Mouse (Mus musculus): Measurements from ENCODE around the gene Pgap1. TPM values are rescaled to one million over a fixed set of nuclear protein-coding genes. Genes with fewer than 3 reads are reported as not detected.

The Pgap1 gene
- polyA plus RNA-seq, 1 experiment from 2014 or later, result 26.1 TPM

GRCm38 (mm10) chr1:54492435-54492841, 65.0 kb downstream of the Pgap1 start:
- WGBS, result 80% methylated on average over 2 of the region's 2 CpGs

DNA sequence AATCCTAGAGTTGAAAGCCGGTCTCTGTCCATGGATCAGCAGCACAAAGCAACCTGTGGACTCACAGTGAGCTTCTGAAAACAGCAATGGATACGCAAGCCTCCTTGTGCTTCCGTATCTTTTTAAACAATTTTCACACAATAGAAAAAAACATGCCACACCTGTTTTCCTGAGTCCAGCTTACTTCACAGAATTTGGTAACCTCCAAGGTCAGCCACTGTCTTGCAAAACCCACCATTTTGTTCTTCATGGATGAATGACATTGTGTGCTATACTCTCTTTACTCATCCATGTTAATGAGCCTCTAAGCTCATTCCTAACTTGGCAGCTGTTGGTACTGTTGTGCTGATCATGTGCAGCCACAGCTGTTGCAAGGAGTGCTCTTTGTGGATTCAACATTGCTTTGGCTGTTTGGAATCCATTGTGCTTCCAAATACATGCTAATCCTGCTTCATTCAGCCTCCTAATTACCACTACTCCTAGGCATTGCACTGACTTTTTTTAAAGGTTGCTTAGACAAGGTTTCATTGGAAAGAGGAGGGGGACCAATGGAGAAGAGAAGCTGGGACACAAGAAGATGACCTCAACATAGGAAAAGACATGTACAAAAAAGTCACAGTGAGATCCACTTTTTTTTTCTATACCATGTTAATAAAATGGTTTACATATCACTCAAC, 72.6 kb downstream of the Pgap1 start:
- Histone ChIP-seq H3K27ac (ENCODE audit: low read depth, low read length) (no peak overlapping the region), H3K4me2 (replicated peaks; ENCODE audit: low read depth, low read length) (no peak overlapping the region)
- peak; percentile 38; the same call in 1 of the 2 replicates for ATAC-seq (ENCODE audit: low FRiP score)

More at GRCm38 (mm10) chr1:54492435-54492841, 65.0 kb downstream of the Pgap1 start:
- H3K9me3 ChIP-seq (ENCODE audit: control insufficient read depth, low read length), result no peaks in the 10 kb centered on the region
- H3K36me3 ChIP-seq (ENCODE audit: control insufficient read depth, insufficient read depth, low read length), result no peaks in the 10 kb centered on the region
- no peak overlapping the region for H3K4me2 ChIP-seq (replicated peaks; ENCODE audit: low read depth, low read length)
- no peak overlapping the region for H3K4me3 ChIP-seq (ENCODE audit: low read depth, low read length)
- H3K9ac ChIP-seq (ENCODE audit: low read depth, low read length), result no peak overlapping the region
- no peaks in the 10 kb centered on the region for H3K27me3 ChIP-seq (ENCODE audit: control insufficient read depth, insufficient read depth, low read length)
- no peaks in the 10 kb centered on the region for H3K4me1 ChIP-seq (replicated peaks; ENCODE audit: control insufficient read depth, insufficient read depth, low read length)
- H3K27ac ChIP-seq (ENCODE audit: low read depth, low read length), result no peak overlapping the region
- ATAC-seq (ENCODE audit: low FRiP score) (no peak), DNase-seq (ENCODE audit: low spot score) (no peak)

DNA sequence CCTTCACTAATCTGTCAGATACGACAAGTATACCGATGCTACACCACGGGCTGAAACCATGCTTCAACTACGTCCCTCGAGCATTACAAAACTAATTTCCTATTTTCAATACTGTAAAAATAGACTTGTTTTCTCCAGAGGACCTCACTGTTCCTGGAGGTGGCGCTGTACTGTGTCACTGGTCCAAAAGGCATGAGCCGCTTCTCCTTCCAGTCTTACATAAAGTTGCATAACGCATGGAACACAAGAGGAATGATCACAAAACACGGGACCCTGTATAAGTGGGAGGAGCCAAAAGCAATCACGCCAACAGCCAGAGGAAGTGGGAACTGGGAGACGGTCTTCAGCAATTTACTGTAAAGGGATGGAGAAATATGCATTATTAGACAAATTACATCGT, 77.0 kb downstream of the Pgap1 start:
- DNase-seq (ENCODE audit: low spot score), result no peak
- H3K27me3 ChIP-seq (ENCODE audit: control insufficient read depth, insufficient read depth, low read length), result no peaks in the 10 kb centered on the region
- H3K4me2 ChIP-seq (replicated peaks; ENCODE audit: low read depth, low read length), result no peak overlapping the region
- no peak for ATAC-seq (ENCODE audit: low FRiP score)
- H3K9ac ChIP-seq (ENCODE audit: low read depth, low read length), result no peak overlapping the region
- H3K4me1 ChIP-seq (replicated peaks; ENCODE audit: control insufficient read depth, insufficient read depth, low read length), result no peaks in the 10 kb centered on the region
- H3K27ac ChIP-seq (ENCODE audit: low read depth, low read length), result no peak overlapping the region
- 0 out of 2 replicates have a peak, but pooled peaks cover 2% of the 10 kb centered on the region for H3K36me3 ChIP-seq (ENCODE audit: control insufficient read depth, insufficient read depth, low read length)
- 96% methylated on average over 12 of the region's 12 CpGs for WGBS
- H3K9me3 ChIP-seq (ENCODE audit: control insufficient read depth, low read length), result no peaks in the 10 kb centered on the region
- H3K4me3 ChIP-seq (ENCODE audit: low read depth, low read length), result no peak overlapping the region

More for the DNA sequence above, 72.6 kb downstream of the Pgap1 start:
- H3K27me3 ChIP-seq (ENCODE audit: control insufficient read depth, insufficient read depth, low read length), result no peaks in the 10 kb centered on the region
- H3K9me3 ChIP-seq (ENCODE audit: control insufficient read depth, low read length), result no peaks in the 10 kb centered on the region
- no peaks in the 10 kb centered on the region for H3K4me1 ChIP-seq (replicated peaks; ENCODE audit: control insufficient read depth, insufficient read depth, low read length)
- whole genome bisulfite sequencing, result 88% methylated on average over 3 of the region's 3 CpGs
- H3K36me3 ChIP-seq (ENCODE audit: control insufficient read depth, insufficient read depth, low read length), result no peaks in the 10 kb centered on the region
- DNase-seq (ENCODE audit: low spot score), result no peak
- no peak overlapping the region for H3K9ac ChIP-seq (ENCODE audit: low read depth, low read length)
- H3K4me3 ChIP-seq (ENCODE audit: low read depth, low read length), result no peak overlapping the region

GRCm38 (mm10) chr1:54468662-54469061, 88.8 kb downstream of the Pgap1 start:
- DNase-seq (ENCODE audit: low spot score), result no peak
- H3K9me3 ChIP-seq (ENCODE audit: control insufficient read depth, low read length), result no peaks in the 10 kb centered on the region
- H3K4me3 ChIP-seq (ENCODE audit: low read depth, low read length), result no peak overlapping the region
- no peak overlapping the region for H3K4me2 ChIP-seq (replicated peaks; ENCODE audit: low read depth, low read length)
- no peaks in the 10 kb centered on the region for H3K4me1 ChIP-seq (replicated peaks; ENCODE audit: control insufficient read depth, insufficient read depth, low read length)
- ATAC-seq (ENCODE audit: low FRiP score), result no peak
- no peak overlapping the region for H3K27ac ChIP-seq (ENCODE audit: low read depth, low read length)
- no peaks in the 10 kb centered on the region for H3K27me3 ChIP-seq (ENCODE audit: control insufficient read depth, insufficient read depth, low read length)
- H3K9ac ChIP-seq (ENCODE audit: low read depth, low read length), result no peak overlapping the region
- no peaks in the 10 kb centered on the region for H3K36me3 ChIP-seq (ENCODE audit: control insufficient read depth, insufficient read depth, low read length)

DNA sequence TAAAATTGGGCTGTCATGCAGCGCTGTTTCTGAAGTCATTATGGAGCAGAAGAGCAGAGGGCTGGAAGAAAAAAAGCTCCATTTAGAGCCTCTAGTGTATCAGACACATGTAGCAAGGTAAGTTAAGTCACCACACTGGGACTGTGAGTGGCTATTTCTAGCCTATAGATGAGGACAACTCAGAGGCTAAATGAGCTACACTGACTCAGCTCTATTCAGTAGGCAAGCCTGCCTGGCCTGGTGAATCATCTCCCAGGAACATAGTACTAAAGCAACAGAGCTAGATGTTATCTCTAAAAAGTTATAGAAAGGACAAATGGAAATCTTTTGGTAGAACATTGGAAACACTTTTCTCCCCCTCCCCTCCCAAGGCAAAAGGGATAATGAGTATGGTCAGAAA, 90.1 kb downstream of the Pgap1 start:
- DNase-seq (ENCODE audit: low spot score), result no peak
- Histone ChIP-seq H3K4me2 (replicated peaks; ENCODE audit: low read depth, low read length) (no peak overlapping the region), H3K27me3 (ENCODE audit: control insufficient read depth, insufficient read depth, low read length) (no peaks in the 10 kb centered on the region), H3K36me3 (ENCODE audit: control insufficient read depth, insufficient read depth, low read length) (no peaks in the 10 kb centered on the region), H3K9ac (ENCODE audit: low read depth, low read length) (no peak overlapping the region), H3K4me3 (ENCODE audit: low read depth, low read length) (no peak overlapping the region), H3K27ac (ENCODE audit: low read depth, low read length) (no peak overlapping the region), H3K9me3 (ENCODE audit: control insufficient read depth, low read length) (no peaks in the 10 kb centered on the region), H3K4me1 (replicated peaks; ENCODE audit: control insufficient read depth, insufficient read depth, low read length) (no peaks in the 10 kb centered on the region)
- WGBS, result 90% methylated on average over 1 of the region's 1 CpGs
- no peak for ATAC-seq (ENCODE audit: low FRiP score)

DNA sequence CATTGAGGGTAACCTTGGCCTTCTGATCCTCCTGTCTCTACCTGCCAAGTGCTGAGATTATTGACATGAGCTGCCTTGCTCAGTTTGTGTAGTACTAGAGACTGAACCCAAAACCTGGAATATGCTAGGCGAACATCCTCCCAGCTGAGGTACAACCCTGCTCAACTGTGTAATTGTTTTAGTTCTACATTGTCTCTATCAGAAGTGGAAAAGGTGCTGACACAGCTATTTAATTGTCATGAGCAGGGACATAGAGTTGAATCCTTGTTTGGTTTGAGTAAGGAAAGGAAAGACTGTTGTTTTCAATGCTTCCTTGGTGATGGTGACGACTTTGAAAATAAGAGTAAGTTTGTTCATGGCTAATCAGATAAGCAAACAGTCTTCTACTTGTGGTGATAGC, 105.4 kb downstream of the Pgap1 start:
- Histone ChIP-seq H3K36me3 (ENCODE audit: control insufficient read depth, insufficient read depth, low read length) (no peaks in the 10 kb centered on the region), H3K9me3 (ENCODE audit: control insufficient read depth, low read length) (no peaks in the 10 kb centered on the region), H3K27ac (ENCODE audit: low read depth, low read length) (no peak overlapping the region), H3K4me1 (replicated peaks; ENCODE audit: control insufficient read depth, insufficient read depth, low read length) (no peaks in the 10 kb centered on the region), H3K4me2 (replicated peaks; ENCODE audit: low read depth, low read length) (no peak overlapping the region), H3K9ac (ENCODE audit: low read depth, low read length) (no peak overlapping the region), H3K27me3 (ENCODE audit: control insufficient read depth, insufficient read depth, low read length) (no peaks in the 10 kb centered on the region), H3K4me3 (ENCODE audit: low read depth, low read length) (no peak overlapping the region)
- DNase-seq (ENCODE audit: low spot score) (no peak), ATAC-seq (ENCODE audit: low FRiP score) (no peak)
- 89% methylated on average over 2 of the region's 2 CpGs for WGBS

- Histone ChIP-seq H3K4me2 (replicated peaks; ENCODE audit: low read depth, low read length) (no peak overlapping the region), H3K27me3 (ENCODE audit: control insufficient read depth, insufficient read depth, low read length) (no peaks in the 10 kb centered on the region), H3K36me3 (ENCODE audit: control insufficient read depth, insufficient read depth, low read length) (no peaks in the 10 kb centered on the region), H3K9ac (ENCODE audit: low read depth, low read length) (no peak overlapping the region), H3K9me3 (ENCODE audit: control insufficient read depth, low read length) (no peaks in the 10 kb centered on the region), H3K27ac (ENCODE audit: low read depth, low read length) (no peak overlapping the region), H3K4me3 (ENCODE audit: low read depth, low read length) (no peak overlapping the region), H3K4me1 (replicated peaks; ENCODE audit: control insufficient read depth, insufficient read depth, low read length) (no peaks in the 10 kb centered on the region)
- ATAC-seq (ENCODE audit: low FRiP score) (no peak), DNase-seq (ENCODE audit: low spot score) (no peak)
- 84% methylated on average over 4 of the region's 4 CpGs for WGBS
These were observed 108.7 kb downstream of the Pgap1 start for GRCm38 (mm10) chr1:54448833-54449232.

GRCm38 (mm10) chr1:54443641-54444040, 113.8 kb downstream of the Pgap1 start:
- Histone ChIP-seq H3K27me3 (ENCODE audit: control insufficient read depth, insufficient read depth, low read length) (no peaks in the 10 kb centered on the region), H3K4me1 (replicated peaks; ENCODE audit: control insufficient read depth, insufficient read depth, low read length) (no peaks in the 10 kb centered on the region), H3K27ac (ENCODE audit: low read depth, low read length) (no peak overlapping the region), H3K36me3 (ENCODE audit: control insufficient read depth, insufficient read depth, low read length) (no peaks in the 10 kb centered on the region), H3K4me2 (replicated peaks; ENCODE audit: low read depth, low read length) (no peak overlapping the region), H3K4me3 (ENCODE audit: low read depth, low read length) (no peak overlapping the region), H3K9me3 (ENCODE audit: control insufficient read depth, low read length) (no peaks in the 10 kb centered on the region), H3K9ac (ENCODE audit: low read depth, low read length) (no peak overlapping the region)
- DNase-seq (ENCODE audit: low spot score) (peak; percentile 5), ATAC-seq (ENCODE audit: low FRiP score) (no peak)
- WGBS, result 56% methylated on average over 7 of the region's 7 CpGs

- Histone ChIP-seq H3K4me1 (replicated peaks; ENCODE audit: control insufficient read depth, insufficient read depth, low read length) (no peaks in the 10 kb centered on the region), H3K9ac (ENCODE audit: low read depth, low read length) (peak overlapping the region; percentile 90), H3K27ac (ENCODE audit: low read depth, low read length) (no peak overlapping the region), H3K4me3 (ENCODE audit: low read depth, low read length) (peak overlapping the region; percentile 83), H3K4me2 (replicated peaks; ENCODE audit: low read depth, low read length) (no peak overlapping the region), H3K9me3 (ENCODE audit: control insufficient read depth, low read length) (no peaks in the 10 kb centered on the region), H3K36me3 (ENCODE audit: control insufficient read depth, insufficient read depth, low read length) (no peaks in the 10 kb centered on the region), H3K27me3 (ENCODE audit: control insufficient read depth, insufficient read depth, low read length) (no peaks in the 10 kb centered on the region)
- no peak; the same call in none of the 2 replicates for ATAC-seq (ENCODE audit: low FRiP score)
- DNase-seq (ENCODE audit: low spot score), result no peak
- WGBS, result 51% methylated on average over 3 of the region's 3 CpGs
These were observed 118.4 kb downstream of the Pgap1 start for GRCm38 (mm10) chr1:54439080-54439476.

Measured in hindbrain, embryonic 11.5 days (tissue).